Mouse (Mus musculus) thymus, adult 2 months (tissue): ENCODE data around the gene Brcc3. TPM values are rescaled to one million over a fixed set of nuclear protein-coding genes. Genes with fewer than 3 reads are reported as not detected.
A peak's percentile ranks its signal among the peaks of the same experiment; 100 is the strongest.
"Not testable (repeated sequence)": the region's sequence is repeated elsewhere in the genome, so short reads cannot be mapped to it uniquely, and the experiment has no call there.

ENCODE experiments used
- DNase-seq: peaks from one replicate; pipeline ENCODE4 v3.0.0; 2021
- H3K27ac ChIP-seq: fragments of 200-500 bp; 2 replicates; pipeline ENCODE4 v1.5.1; 2012; ENCODE audit warnings: low read length, control low read depth; ENCODE audit not compliant: control insufficient read depth, insufficient read depth
- H3K27me3 ChIP-seq: fragments of 200-500 bp; 2 replicates; pipeline ENCODE4 v1.6.1; 2012; ENCODE audit warnings: mild to moderate bottlenecking, low read length, moderate library complexity, mixed read lengths; ENCODE audit not compliant: control insufficient read depth, insufficient read depth
- H3K36me3 ChIP-seq: fragments of 200-500 bp; 2 replicates; pipeline ENCODE4 v1.6.1; 2012; ENCODE audit warnings: mild to moderate bottlenecking, low read length, moderate library complexity; ENCODE audit not compliant: control insufficient read depth, insufficient read depth
- H3K4me1 ChIP-seq: fragments of 200-500 bp; replicated peaks from 2 replicates; pipeline ENCODE4 v1.6.1; 2012; ENCODE audit warnings: low read length; ENCODE audit not compliant: control insufficient read depth, insufficient read depth
- H3K4me3 ChIP-seq: fragments of 200-500 bp; 2 replicates; pipeline ENCODE4 v1.5.1; 2012; ENCODE audit warnings: mild to moderate bottlenecking, low read length, control low read depth, moderate library complexity; ENCODE audit not compliant: control insufficient read depth, insufficient read depth
- CTCF ChIP-seq: fragments of 200-500 bp; IDR thresholded peaks from 2 replicates; pipeline ENCODE4 v1.5.1; 2012; ENCODE audit warnings: mild to moderate bottlenecking, control low read depth, low read length, moderate library complexity, borderline replicate concordance; ENCODE audit not compliant: control insufficient read depth, poor library complexity, insufficient read depth; ENCODE audit errors: extremely low read depth
- POLR2A ChIP-seq: fragments of 200-500 bp; IDR thresholded peaks from 2 replicates; pipeline ENCODE4 v1.6.1; 2012; ENCODE audit warnings: mild to moderate bottlenecking, low read length, control low read depth, moderate library complexity; ENCODE audit not compliant: control insufficient read depth, poor library complexity, insufficient read depth; ENCODE audit errors: extremely low read depth
- WGBS: fragments of 180-500 bp; shearing (Covaris S2); methylation state at CpG from one replicate; pipeline ENCODE4 v1.1.7; 2018; 5-methylcytosine and 5-hydroxymethylcytosine counted together
- polyA plus RNA-seq: library from polyadenylated mRNA; depleted of rRNA; stranded (reverse); fragments of >200 nt; gene quantifications from 2 replicates; pipeline ENCODE4 v1.2.3, GENCODE M21; 2012

Brcc3 gene
- polyA plus RNA-seq, 1 experiment, result 15.0 TPM

DNA sequence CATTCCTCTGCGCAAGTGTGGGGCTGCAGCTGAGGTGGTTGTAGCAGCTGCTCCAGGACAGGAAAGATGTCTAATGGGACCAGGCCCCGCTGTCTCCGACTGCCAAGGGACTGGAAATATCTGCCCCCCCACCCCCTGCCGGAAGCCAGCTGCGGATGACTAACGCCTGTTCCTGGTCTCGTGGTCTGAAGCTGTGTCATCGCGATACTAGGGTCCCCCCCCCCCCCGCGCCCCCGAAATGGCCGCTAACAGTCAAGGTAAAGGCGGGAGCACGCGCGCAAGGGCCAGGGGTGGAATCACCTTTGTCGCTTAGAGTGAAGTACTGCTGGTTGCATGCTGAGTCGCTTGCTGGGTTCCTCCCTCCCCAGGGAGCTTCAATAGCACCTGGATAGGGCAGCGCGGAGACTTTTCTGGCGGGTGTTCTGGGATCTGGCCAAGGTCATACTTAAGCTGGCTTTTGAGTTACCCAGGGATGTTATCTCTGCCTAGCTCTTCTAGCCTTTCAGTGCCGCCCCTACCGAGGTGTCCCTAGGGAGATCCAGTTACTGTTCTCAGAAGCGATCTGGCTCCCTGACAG lies 34.1 kb upstream of the Brcc3 start, which contains the start of the genes Fundc2 and F8:
Gene Fundc2 (plus strand): TSS at position 205 of the 577 bp plus-strand sequence.
Gene F8 (minus strand): TSS at position 421 of the 577 bp plus-strand sequence.
- Histone ChIP-seq H3K4me3 (peak within 1 kb of the TSS; percentile 72), H3K4me1 (no peaks in the 10 kb centered on the region; the same call in 1 of the 2 replicates), H3K36me3 (no peaks in the 10 kb centered on the region), H3K27ac (peak within 1 kb of the TSS; percentile 63), H3K27me3 (no peaks in the 10 kb centered on the region)
- TF ChIP-seq POLR2A (peak; percentile 49; the same call in 1 of the 2 replicates), CTCF (no peak)
- DNase-seq, result peak; percentile 74
- under 1% methylated on average over 25 of the region's 25 CpGs for WGBS

DNA sequence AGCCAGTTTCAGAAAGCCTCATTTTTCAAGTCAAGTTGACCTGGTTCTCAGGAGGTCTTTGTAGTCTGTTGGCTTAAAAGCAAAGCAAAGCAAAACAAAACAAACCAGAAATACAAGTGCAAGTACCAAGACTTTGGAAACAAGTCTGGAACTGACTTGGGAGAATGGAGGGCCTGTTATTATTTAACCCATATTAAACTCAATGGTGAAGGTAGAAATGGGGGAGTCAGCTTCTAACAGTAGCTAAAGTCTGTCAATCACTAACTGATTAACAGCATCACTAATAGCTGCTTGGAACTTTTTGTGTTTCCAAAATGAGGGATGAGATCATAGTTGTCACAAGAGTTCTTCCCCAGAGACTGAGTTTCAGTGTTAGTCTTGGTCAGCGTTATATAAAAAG lies 17.0 kb upstream of the Brcc3 start:
- TF ChIP-seq CTCF (no peak), POLR2A (no peak)
- Histone ChIP-seq H3K4me3 (no peak overlapping the region), H3K27me3 (no peaks in the 10 kb centered on the region), H3K36me3 (0 out of 2 replicates have a peak, but pooled peaks cover under 1% of the 10 kb centered on the region), H3K27ac (no peak overlapping the region), H3K4me1 (no peaks in the 10 kb centered on the region)
- WGBS, result 100% methylated on average over 1 of the region's 1 CpGs
- DNase-seq, result no peak

DNA sequence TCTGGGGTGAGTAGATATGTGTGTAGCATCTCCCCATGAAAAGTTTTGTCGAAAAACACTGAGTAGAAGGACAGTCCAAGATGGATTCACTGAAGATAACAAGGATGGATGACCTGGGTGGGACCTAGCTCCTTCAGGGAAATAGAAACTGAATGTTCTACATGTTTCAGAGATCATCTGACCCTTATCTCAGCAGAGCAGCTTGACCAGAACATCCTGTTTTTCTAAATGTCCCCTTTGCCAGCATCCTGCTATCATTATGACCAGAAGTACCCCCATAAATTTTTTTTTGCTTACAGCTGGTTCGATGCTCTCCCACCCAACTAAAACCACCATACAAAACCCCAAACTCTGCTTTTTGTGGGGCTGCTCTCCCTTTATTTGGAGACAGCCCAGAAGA lies 13.8 kb upstream of the Brcc3 start:
- Histone ChIP-seq H3K4me3 (no peak overlapping the region), H3K36me3 (no peaks in the 10 kb centered on the region), H3K27ac (no peak overlapping the region), H3K4me1 (no peaks in the 10 kb centered on the region), H3K27me3 (no peaks in the 10 kb centered on the region)
- DNase-seq, result no peak
- TF ChIP-seq POLR2A (no peak), CTCF (no peak)
- WGBS, result 46% methylated on average over 2 of the region's 2 CpGs

DNA sequence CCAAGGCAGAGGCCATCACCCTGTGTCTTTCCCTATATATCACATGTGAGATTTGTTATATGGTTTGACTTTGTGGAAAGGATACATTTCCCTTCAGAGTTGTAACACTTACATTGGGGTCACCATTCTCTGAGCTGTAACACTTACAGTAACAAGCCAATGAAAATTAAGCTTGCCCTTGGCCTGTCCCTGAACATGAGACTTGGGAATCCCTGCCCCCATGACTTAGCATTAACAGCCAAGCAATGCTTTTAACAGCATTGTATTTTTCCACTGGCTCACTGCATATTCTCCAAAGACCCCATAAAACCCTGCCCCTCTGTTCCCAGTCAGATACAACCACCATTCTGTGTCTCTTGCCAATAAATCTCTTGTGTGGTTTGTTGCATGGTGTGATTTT lies 13.1 kb upstream of the Brcc3 start:
- H3K4me3 ChIP-seq, result no peak overlapping the region
- no peak for DNase-seq
- H3K27me3 ChIP-seq, result no peaks in the 10 kb centered on the region
- no peak overlapping the region for H3K27ac ChIP-seq
- H3K4me1 ChIP-seq, result no peaks in the 10 kb centered on the region
- no peaks in the 10 kb centered on the region for H3K36me3 ChIP-seq
- no peak for TF ChIP-seq CTCF
- no peak for TF ChIP-seq POLR2A

DNA sequence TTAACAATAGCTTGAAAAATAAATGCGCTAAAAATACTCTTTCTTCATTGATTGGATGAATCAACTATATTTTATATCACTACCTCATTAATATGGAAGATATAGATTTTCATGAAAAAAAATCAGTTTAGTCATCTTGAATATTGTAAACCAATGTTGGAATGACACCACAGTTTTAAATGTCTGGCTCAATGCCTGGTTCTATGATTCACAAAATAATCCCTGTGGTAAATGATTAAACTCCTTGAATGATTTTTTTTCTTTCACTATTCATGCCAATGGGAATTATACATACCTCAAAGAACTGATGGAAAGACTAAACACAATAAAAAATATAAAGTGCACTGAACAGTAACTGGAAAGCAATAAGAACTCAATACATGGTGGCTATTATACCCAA lies 6.7 kb upstream of the Brcc3 start:
- Histone ChIP-seq H3K4me3 (no peak overlapping the region), H3K27ac (no peak overlapping the region), H3K27me3 (no peaks in the 10 kb centered on the region), H3K36me3 (no peaks in the 10 kb centered on the region), H3K4me1 (no peaks in the 10 kb centered on the region)
- TF ChIP-seq POLR2A (no peak), CTCF (no peak)
- no peak for DNase-seq
- WGBS, result 97% methylated on average over 1 of the region's 1 CpGs

DNA sequence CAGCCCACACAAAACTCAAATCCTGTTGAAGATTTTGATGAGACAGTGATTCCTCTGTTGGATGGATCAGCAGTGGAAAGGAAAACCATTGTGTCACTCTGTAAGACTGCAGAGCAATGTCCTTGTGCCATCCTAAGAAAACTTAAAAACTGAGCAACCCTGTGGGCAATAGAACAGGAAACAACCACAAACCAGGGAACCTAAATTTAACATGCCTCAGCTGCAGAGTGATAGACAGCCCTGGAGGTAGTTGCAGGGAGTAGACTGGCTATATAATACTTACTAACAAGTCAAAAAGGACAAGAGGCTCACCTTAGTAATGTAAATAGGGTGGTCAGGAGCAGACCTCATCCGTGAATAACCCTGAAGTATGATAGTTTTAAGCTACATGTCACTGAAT lies 38.2 kb downstream of the Brcc3 start:
- Histone ChIP-seq H3K27me3 (no peaks in the 10 kb centered on the region), H3K27ac (no peak overlapping the region), H3K4me3 (no peak overlapping the region), H3K4me1 (no peaks in the 10 kb centered on the region), H3K36me3 (peaks cover 7% of the 10 kb centered on the region; the same call in 1 of the 2 replicates)
- DNase-seq, result no peak
- WGBS, result 33% methylated on average over 1 of the region's 1 CpGs
- TF ChIP-seq POLR2A (no peak), CTCF (no peak)

DNA sequence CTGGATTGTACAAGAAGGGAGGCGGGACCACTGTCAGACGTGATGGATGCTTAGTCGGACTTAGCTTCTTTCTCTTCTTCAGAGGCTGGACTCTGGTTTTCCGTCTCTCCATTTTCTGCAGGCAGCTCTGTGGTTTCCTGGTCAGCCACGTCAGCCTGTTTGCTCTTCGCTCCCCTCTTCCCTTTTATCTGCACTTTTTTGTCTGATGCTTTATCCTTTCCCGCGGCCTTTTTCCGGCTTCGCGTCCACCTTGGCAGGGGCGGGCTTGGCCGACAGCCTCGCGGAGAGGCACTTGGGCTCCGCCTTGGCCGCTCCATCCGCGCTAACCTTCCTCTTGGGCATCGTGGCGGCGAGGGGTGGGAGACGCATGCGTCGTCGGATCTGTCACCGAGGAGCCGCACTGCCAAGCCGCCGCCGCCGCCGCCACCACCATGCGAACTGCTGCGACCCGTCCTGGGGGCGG lies 58.8 kb downstream of the Brcc3 start:
- DNase-seq, result peak; percentile 18
- H3K4me3 ChIP-seq, result peak overlapping the region; percentile 42
- not testable (repeated sequence) for H3K36me3 ChIP-seq, H3K27me3 ChIP-seq, H3K4me1 ChIP-seq, H3K27ac ChIP-seq
- WGBS, result 5% methylated on average over 37 of the region's 37 CpGs
